Mouse (Mus musculus) intestine, embryonic 15.5 days (tissue): ENCODE data around the gene Fam241b. TPM values are rescaled to one million over a fixed set of nuclear protein-coding genes. Genes with fewer than 3 reads are reported as not detected.

Experiments used
- ATAC-seq: fragments of 200-750 bp; cut with Nextera tagmentation; 2 replicates; pipeline ENCODE4 v1.8.0; 2017; ENCODE audit warnings: moderate TSS enrichment, moderate library complexity
- H3K27ac ChIP-seq: fragments of 300-500 bp; sonication (generic); 2 replicates; pipeline ENCODE4 v1.5.1; 2015; ENCODE audit warnings: mild to moderate bottlenecking, inconsistent platforms
- H3K27me3 ChIP-seq: fragments of 300-500 bp; sonication (generic); replicated peaks from 2 replicates; pipeline ENCODE4 v1.6.1; 2015; ENCODE audit warnings: inconsistent platforms
- H3K36me3 ChIP-seq: fragments of 300-500 bp; sonication (generic); 2 replicates; pipeline ENCODE4 v1.6.1; 2015; ENCODE audit warnings: inconsistent platforms
- H3K4me1 ChIP-seq: fragments of 300-500 bp; sonication (generic); replicated peaks from 2 replicates; pipeline ENCODE4 v1.6.1; 2015; ENCODE audit warnings: inconsistent platforms
- H3K4me2 ChIP-seq: fragments of 300-500 bp; sonication (generic); replicated peaks from 2 replicates; pipeline ENCODE4 v1.6.1; 2015; ENCODE audit warnings: mild to moderate bottlenecking, inconsistent platforms
- H3K4me3 ChIP-seq: fragments of 300-500 bp; sonication (generic); replicated peaks from 2 replicates; pipeline ENCODE4 v1.5.1; 2015; ENCODE audit warnings: inconsistent platforms
- H3K9ac ChIP-seq: fragments of 300-500 bp; sonication (generic); 2 replicates; pipeline ENCODE4 v1.6.1; 2015; ENCODE audit warnings: inconsistent platforms
- H3K9me3 ChIP-seq: fragments of 300-500 bp; sonication (generic); 2 replicates; pipeline ENCODE4 v1.6.1; 2016; ENCODE audit warnings: inconsistent platforms
- WGBS: fragments of 180-500 bp; shearing (Covaris S2); methylation state at CpG from one replicate; pipeline ENCODE4 v1.1.7; 2015; 5-methylcytosine and 5-hydroxymethylcytosine counted together
- polyA plus RNA-seq: library from polyadenylated mRNA; unstranded; fragments of >200 nt; fragmentation: Nextera tagmentation; extraction: Ambion mirVana; gene quantifications from 2 replicates; pipeline ENCODE4 v1.2.1, GENCODE M21; 2015

The Fam241b gene
- polyA plus RNA-seq = 34.0 and 34.6 TPM in 2 replicates

DNA sequence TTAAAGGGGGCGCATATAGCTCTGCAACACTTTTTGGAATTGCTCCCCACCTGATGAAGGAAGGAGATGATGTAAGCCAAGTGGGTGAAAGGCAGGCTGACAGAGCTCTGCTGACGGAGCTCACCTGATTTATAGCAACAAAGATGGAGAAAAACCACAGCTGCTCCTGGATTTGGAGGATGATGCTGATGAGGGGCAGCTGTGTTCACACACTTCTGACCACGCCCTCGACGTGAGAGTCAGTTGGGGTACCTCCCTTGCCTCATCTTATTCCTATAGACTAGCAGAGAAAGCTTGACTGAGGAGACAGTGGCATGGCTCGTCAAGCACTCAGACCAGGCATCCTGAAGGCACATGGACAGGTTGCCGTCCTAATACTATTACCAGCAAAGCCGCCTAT is at the start of gene Fam241b:
Fam241b (minus strand) TSS at position 101 of the 400 bp plus-strand sequence.
- 54% methylated on average over 8 of the region's 8 CpGs for WGBS

DNA sequence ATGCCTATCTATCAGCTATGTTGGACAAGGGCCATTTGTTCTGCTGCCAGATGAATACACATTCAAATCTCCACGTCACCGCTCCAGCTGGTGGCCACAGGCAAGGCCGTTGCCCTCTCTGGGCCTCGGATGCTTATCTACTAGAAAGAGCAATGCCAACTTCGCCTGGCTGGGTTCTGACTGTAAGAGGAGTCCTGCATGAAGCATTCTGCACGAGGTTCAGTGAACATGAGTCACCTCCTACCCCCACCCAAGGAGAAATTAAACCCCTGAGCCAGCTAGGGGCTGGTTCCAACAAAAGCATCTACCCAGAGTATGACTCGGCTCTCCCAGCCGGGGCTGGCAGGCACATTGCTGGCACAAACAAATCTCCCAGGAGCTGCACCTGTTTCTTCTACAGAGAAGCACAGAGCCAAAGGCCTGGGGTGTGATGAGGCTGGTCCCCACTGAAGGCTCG is 49.0 kb upstream of the Fam241b start:
- Histone ChIP-seq H3K4me3 (no peak overlapping the region), H3K9me3 (no peaks in the 10 kb centered on the region), H3K4me2 (no peak overlapping the region), H3K4me1 (no peaks in the 10 kb centered on the region), H3K27ac (no peak overlapping the region), H3K9ac (no peak overlapping the region), H3K36me3 (0 out of 2 replicates have a peak, but pooled peaks cover 4% of the 10 kb centered on the region), H3K27me3 (no peaks in the 10 kb centered on the region)
- 0 out of 2 replicates have a peak, but pooled peaks have one; percentile 26 for ATAC-seq
- WGBS = 67% methylated on average over 9 of the region's 9 CpGs

More for the DNA sequence above, at the start of gene Fam241b:
- H3K4me3 ChIP-seq = no peak within 1 kb of the TSS
- no peak for ATAC-seq
- no peak within 1 kb of the TSS for H3K27ac ChIP-seq
- no peaks in the 10 kb centered on the region for H3K9me3 ChIP-seq
- no peak within 1 kb of the TSS for H3K4me2 ChIP-seq
- H3K9ac ChIP-seq = no peak within 1 kb of the TSS
- H3K36me3 ChIP-seq = no peaks in the 10 kb centered on the region
- H3K27me3 ChIP-seq = peaks cover 2% of the 10 kb centered on the region
- H3K4me1 ChIP-seq = no peaks in the 10 kb centered on the region

DNA sequence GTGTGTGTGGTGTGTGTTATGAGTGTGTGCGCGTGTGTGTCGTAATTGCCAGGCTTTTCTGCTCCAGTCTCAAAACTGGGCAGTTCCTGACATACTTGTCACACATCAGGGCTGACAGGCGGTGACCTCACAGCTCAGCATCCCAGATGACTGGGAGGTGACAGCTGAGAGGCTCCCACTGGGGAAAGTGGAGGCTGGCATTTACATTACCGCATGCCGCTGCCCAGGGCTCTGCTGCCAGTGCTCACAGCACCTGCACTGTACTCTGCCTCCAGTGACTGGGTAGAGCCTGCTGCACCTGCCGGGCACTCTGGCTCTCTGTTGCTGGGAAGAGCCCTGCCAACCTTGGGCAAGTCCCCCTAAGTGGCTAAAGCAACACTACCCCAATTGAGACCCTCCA is 47.1 kb upstream of the Fam241b start:
- 0 out of 2 replicates have a peak, but pooled peaks cover 4% of the 10 kb centered on the region for H3K36me3 ChIP-seq
- H3K9ac ChIP-seq = no peak overlapping the region
- no peak overlapping the region for H3K4me2 ChIP-seq
- no peak overlapping the region for H3K4me3 ChIP-seq
- no peak overlapping the region for H3K27ac ChIP-seq
- H3K27me3 ChIP-seq = no peaks in the 10 kb centered on the region
- no peaks in the 10 kb centered on the region for H3K9me3 ChIP-seq
- no peaks in the 10 kb centered on the region for H3K4me1 ChIP-seq
- WGBS = 92% methylated on average over 7 of the region's 7 CpGs
- ATAC-seq = no peak

DNA sequence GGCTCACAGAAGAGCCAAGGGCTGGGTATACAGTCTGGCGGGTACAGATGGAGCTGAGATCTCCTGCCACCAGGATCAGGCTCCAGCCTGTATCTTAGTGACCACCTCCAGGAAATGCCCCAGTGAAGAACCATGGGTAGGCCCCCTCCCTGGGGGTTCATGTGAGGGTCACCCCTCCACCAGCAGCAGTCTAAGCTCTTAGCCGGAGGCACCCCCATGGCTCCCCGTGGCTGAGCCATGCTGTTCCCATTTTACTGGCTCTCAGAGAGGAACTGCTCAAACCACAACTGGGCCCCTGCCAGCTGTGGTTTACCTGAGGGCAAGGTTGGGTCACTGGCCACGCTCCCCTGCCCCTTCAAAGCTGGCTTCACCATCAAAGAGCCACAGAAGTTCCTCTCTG is 46.2 kb upstream of the Fam241b start:
- H3K27ac ChIP-seq = no peak overlapping the region
- 85% methylated on average over 4 of the region's 4 CpGs for WGBS

DNA sequence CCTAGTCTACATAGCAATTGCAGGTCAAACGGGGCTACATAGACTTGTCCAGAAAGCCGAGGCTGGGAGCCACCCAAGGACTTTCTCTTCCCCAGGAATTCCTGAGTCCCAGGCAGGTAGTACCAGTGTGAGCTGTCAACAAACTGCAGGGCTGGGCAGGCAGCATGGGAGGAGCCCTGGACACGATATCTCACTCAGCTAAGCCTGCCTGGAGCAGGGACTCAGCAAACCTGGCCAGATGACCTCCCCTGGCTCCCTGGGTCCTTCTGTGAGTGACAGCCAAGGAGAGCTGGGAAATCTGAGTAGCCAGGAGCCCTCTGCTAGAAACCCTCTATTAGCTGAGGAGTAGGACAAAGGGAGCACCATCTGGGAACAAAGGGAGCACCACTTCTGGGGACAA is 45.6 kb upstream of the Fam241b start:
- Histone ChIP-seq H3K9ac (no peak overlapping the region), H3K36me3 (0 out of 2 replicates have a peak, but pooled peaks cover 4% of the 10 kb centered on the region), H3K9me3 (no peaks in the 10 kb centered on the region), H3K27ac (no peak overlapping the region), H3K4me3 (no peak overlapping the region), H3K4me1 (no peaks in the 10 kb centered on the region), H3K4me2 (no peak overlapping the region), H3K27me3 (no peaks in the 10 kb centered on the region)
- no peak for ATAC-seq
- 46% methylated on average over 3 of the region's 3 CpGs for WGBS

More for the DNA sequence above, 46.2 kb upstream of the Fam241b start:
- H3K9ac ChIP-seq = no peak overlapping the region
- no peaks in the 10 kb centered on the region for H3K27me3 ChIP-seq
- no peaks in the 10 kb centered on the region for H3K4me1 ChIP-seq
- no peaks in the 10 kb centered on the region for H3K9me3 ChIP-seq
- no peak for ATAC-seq
- H3K36me3 ChIP-seq = 0 out of 2 replicates have a peak, but pooled peaks cover 4% of the 10 kb centered on the region
- no peak overlapping the region for H3K4me2 ChIP-seq
- H3K4me3 ChIP-seq = no peak overlapping the region

DNA sequence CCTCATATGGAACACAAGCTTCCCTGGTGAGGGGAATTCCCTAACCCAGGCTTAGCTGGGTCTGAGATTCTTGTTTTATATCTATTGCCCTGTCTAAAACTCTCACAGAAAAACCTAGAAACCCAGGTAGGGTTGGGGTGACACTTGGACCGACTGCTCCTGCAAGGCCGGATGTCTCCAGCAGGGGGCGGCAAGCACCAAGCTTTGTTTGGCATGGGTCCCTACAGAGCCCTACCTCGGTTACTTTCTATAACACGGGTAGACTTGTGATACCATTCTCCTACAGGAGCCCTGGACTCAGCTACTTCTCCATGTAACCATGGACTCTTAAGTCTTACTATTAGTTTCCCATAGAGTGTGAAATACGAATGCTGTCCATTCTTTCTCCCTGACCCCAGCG is 43.2 kb upstream of the Fam241b start:
- H3K9me3 ChIP-seq = no peaks in the 10 kb centered on the region
- H3K27ac ChIP-seq = no peak overlapping the region
- no peak overlapping the region for H3K9ac ChIP-seq
- peak; percentile 62 for ATAC-seq
- no peak overlapping the region for H3K4me2 ChIP-seq
- H3K36me3 ChIP-seq = 0 out of 2 replicates have a peak, but pooled peaks cover 4% of the 10 kb centered on the region
- H3K4me1 ChIP-seq = no peaks in the 10 kb centered on the region
- WGBS = 23% methylated on average over 7 of the region's 7 CpGs
- H3K27me3 ChIP-seq = no peaks in the 10 kb centered on the region
- H3K4me3 ChIP-seq = no peak overlapping the region

DNA sequence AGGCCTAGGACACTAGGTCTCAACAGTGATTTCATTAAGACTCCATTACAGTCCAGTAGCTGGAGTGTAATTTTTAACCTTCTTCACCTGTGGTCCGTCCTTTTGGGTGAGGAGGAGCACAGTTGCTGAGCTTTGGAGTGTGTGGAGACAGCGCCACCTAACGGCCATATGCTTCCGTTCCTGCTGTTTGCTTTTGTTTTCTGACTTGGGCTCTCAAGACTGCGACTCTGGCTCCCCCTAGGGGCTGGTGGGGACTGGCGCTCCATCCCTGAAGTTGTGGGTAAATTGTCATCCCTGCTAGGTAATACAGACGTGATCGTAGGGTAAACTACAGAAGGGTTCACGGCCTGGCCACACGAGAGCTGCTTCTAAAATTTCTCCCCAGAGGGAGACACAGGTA is 39.3 kb upstream of the Fam241b start:
- Histone ChIP-seq H3K9me3 (no peaks in the 10 kb centered on the region), H3K4me1 (no peaks in the 10 kb centered on the region), H3K4me3 (no peak overlapping the region), H3K4me2 (no peak overlapping the region), H3K27ac (no peak overlapping the region), H3K36me3 (no peaks in the 10 kb centered on the region), H3K27me3 (no peaks in the 10 kb centered on the region), H3K9ac (no peak overlapping the region)
- peak; percentile 72 for ATAC-seq
- WGBS = 2% methylated on average over 10 of the region's 10 CpGs

DNA sequence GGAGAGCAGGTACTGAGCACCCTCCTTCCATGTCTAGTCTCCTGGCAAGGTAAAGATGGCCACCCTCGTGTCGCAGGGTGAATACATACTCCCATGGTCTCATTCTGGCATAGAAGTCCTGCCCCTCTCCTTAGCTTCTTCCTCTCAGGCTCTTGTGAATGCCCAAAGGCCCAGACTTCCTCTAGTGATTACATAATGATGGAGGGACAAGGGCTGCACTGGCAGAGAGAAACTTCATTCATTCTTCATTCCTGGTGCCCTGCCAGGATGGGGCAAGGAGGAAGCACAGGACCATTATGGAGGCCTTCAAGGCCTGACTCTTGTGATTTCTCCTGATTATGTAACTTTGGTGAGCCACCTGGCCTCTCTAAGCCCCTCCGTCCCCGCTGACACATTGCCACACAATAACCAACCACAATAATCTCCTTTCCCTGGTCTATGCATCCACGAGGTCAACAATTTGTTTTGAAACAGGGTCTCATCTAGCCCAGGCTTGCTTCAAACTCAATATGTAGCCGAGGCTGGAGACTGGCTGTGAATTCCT is 38.8 kb upstream of the Fam241b start:
- no peak overlapping the region for H3K4me3 ChIP-seq
- ATAC-seq = peak; percentile 30; the same call in 1 of the 2 replicates
- 68% methylated on average over 6 of the region's 6 CpGs for WGBS
- H3K27ac ChIP-seq = no peak overlapping the region
- no peaks in the 10 kb centered on the region for H3K27me3 ChIP-seq
- H3K4me2 ChIP-seq = no peak overlapping the region
- H3K4me1 ChIP-seq = no peaks in the 10 kb centered on the region
- H3K9me3 ChIP-seq = no peaks in the 10 kb centered on the region
- no peaks in the 10 kb centered on the region for H3K36me3 ChIP-seq
- no peak overlapping the region for H3K9ac ChIP-seq

DNA sequence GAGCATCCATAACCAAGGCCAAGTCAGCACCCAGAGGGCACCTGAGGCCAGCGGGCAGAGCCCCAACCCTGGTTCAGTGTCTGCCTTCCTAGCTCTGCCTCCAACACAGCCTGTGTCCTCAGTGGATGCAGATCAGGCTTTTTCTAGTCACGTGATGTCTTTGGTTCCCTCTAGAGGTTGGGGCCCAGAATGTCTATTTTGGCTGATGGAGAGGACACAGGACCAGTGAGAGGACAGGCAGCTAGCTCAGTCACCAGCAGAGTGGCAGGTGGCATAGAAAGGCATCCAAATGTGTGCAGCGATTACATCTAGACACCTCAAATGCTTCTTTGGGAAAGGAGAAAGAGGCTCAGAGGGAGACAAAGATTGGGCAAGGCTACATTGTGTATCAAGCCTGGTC is 38.0 kb upstream of the Fam241b start:
- H3K9ac ChIP-seq = no peak overlapping the region
- H3K4me3 ChIP-seq = no peak overlapping the region
- 52% methylated on average over 3 of the region's 3 CpGs for WGBS
- no peaks in the 10 kb centered on the region for H3K4me1 ChIP-seq
- no peaks in the 10 kb centered on the region for H3K9me3 ChIP-seq
- no peaks in the 10 kb centered on the region for H3K36me3 ChIP-seq
- H3K27ac ChIP-seq = no peak overlapping the region
- H3K4me2 ChIP-seq = no peak overlapping the region
- H3K27me3 ChIP-seq = no peaks in the 10 kb centered on the region
- no peak for ATAC-seq

DNA sequence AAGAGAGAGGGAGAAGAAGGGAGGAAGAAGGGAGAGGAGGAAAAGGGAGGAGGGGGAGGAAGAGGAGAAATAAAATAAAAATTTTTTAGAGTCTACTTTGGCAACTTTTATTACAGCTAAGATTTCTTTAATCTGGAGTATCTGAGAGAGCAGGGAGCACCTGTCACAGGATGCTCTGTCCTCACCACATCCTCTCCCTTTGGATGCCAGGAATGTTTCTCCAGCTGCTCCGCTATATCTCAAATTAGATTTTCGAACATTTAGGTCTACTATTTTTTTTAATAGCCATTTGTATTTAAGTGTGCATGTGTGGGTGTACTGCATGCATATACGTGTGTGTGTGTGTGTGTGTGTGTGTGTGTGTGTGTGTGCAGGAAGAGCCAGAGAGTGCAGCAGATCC is 36.2 kb upstream of the Fam241b start:
- 79% methylated on average over 3 of the region's 3 CpGs for WGBS
- no peak overlapping the region for H3K4me3 ChIP-seq
- no peak for ATAC-seq
- no peaks in the 10 kb centered on the region for H3K9me3 ChIP-seq
- H3K4me2 ChIP-seq = no peak overlapping the region
- no peaks in the 10 kb centered on the region for H3K27me3 ChIP-seq
- H3K36me3 ChIP-seq = no peaks in the 10 kb centered on the region
- no peak overlapping the region for H3K27ac ChIP-seq
- H3K4me1 ChIP-seq = no peaks in the 10 kb centered on the region
- no peak overlapping the region for H3K9ac ChIP-seq

DNA sequence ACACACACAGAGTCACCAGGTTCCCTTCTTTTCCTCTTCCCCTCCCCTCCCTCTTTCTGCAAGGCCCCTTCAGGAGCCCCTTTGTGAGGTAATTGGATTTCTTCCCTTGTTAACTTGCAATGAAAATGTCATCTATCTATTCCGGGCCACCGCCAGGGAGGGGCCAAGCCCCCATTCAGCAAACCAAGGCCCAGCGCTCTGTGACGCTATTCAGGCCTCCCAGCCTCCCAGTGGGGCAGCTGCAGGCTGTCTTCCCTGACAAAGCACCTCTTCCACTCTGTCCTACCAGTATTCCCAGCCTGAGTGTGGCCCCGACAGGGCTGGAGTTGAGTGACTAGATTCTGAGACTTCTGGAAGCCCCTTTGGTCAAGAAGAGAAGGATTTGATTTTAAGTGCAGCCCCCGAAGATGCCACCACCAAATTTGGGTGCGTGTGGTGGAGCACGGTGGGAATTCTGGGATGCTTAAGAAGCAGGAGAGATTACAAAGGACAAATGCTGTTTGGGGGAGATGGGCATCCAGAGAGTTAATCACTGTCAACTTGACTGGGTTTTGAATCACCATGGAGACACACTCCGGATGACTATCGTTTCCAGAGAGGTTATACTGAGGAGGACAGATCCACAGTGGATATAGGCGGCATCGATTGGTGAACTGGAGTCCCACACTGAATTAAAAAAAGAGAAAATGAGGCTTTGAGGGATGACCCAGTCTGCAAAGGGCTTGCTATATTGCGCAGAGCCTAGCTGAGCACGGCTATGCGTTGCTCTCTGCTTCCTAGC is 31.0 kb upstream of the Fam241b start:
- Histone ChIP-seq H3K4me2 (no peak overlapping the region), H3K9ac (no peak overlapping the region), H3K4me1 (peaks cover 6% of the 10 kb centered on the region; the same call in 1 of the 2 replicates), H3K27me3 (no peaks in the 10 kb centered on the region), H3K36me3 (no peaks in the 10 kb centered on the region), H3K4me3 (no peak overlapping the region), H3K27ac (no peak overlapping the region), H3K9me3 (no peaks in the 10 kb centered on the region)
- 53% methylated on average over 15 of the region's 15 CpGs for WGBS
- ATAC-seq = peak; percentile 49; the same call in 1 of the 2 replicates

DNA sequence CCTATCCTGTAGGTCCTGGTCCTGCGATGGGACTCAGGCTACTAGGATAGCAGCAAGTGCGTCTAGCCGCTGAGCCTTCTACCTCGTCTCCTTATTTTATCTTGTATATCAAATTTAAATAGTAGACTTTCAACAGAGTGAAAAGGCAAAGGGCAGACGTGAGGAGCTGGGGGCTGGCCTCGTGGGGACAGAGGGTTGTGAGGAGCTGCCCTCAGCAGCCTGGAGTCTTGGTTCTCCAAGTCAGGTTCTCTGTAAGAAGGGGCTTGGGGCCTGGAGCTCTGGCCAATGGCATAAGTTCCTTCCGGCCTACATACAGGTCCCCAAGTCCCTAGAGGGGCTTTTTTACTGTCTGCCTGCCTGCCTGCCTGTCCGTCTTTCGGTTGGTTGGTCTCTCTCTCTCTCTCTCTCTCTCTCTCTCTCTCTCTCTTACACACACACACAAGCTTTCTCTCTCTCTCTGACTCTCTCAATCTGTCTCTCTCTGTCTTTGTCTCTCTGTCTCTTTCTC is 30.3 kb upstream of the Fam241b start:
- Histone ChIP-seq H3K27ac (no peak overlapping the region), H3K36me3 (no peaks in the 10 kb centered on the region), H3K9me3 (no peaks in the 10 kb centered on the region), H3K4me3 (no peak overlapping the region), H3K27me3 (no peaks in the 10 kb centered on the region), H3K9ac (no peak overlapping the region), H3K4me2 (no peak overlapping the region), H3K4me1 (peaks cover 6% of the 10 kb centered on the region; the same call in 1 of the 2 replicates)
- ATAC-seq = no peak
- 31% methylated on average over 9 of the region's 9 CpGs for WGBS
